Mouse (Mus musculus) thymus, adult 2 months (tissue): Measurements from ENCODE around the gene Cyp4f18.

Experiments
- CTCF ChIP-seq: fragments of 200-500 bp; IDR thresholded peaks from 2 replicates; pipeline ENCODE4 v1.5.1; 2012; ENCODE audit warnings: mild to moderate bottlenecking, control low read depth, low read length, moderate library complexity, borderline replicate concordance; ENCODE audit not compliant: control insufficient read depth, poor library complexity, insufficient read depth; ENCODE audit errors: extremely low read depth
- POLR2A ChIP-seq: fragments of 200-500 bp; IDR thresholded peaks from 2 replicates; pipeline ENCODE4 v1.6.1; 2012; ENCODE audit warnings: mild to moderate bottlenecking, low read length, control low read depth, moderate library complexity; ENCODE audit not compliant: control insufficient read depth, poor library complexity, insufficient read depth; ENCODE audit errors: extremely low read depth

DNA sequence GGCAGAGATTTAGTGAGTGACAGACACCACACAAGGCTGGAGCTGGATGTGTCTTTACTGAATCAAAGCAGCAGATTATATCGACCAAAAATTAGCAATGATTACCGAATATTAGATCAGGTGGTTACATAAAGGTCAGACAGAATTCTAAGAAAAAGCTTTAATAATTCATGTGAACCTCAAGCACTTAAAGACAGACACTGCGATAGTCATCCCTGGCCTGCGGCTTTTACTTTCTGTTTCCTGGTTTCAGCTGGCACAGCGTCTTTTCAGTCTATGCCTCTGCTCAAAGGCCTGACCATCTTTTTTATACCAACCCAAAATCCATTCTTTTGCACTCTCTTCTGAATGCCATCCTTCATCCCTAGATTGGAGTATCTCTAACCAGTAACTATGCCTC is 60.8 kb downstream of the Cyp4f18 start:
- no peak for TF ChIP-seq CTCF
- TF ChIP-seq POLR2A = no peak
